Mouse (Mus musculus) layer of hippocampus, adult 11-12 months (tissue): ENCODE measurements around the gene Zbtb38.

Experiments used
- DNase-seq: peaks from one replicate; pipeline ENCODE4 v3.0.0; 2022; ENCODE audit warnings: low spot score

The Zbtb38 gene

DNA sequence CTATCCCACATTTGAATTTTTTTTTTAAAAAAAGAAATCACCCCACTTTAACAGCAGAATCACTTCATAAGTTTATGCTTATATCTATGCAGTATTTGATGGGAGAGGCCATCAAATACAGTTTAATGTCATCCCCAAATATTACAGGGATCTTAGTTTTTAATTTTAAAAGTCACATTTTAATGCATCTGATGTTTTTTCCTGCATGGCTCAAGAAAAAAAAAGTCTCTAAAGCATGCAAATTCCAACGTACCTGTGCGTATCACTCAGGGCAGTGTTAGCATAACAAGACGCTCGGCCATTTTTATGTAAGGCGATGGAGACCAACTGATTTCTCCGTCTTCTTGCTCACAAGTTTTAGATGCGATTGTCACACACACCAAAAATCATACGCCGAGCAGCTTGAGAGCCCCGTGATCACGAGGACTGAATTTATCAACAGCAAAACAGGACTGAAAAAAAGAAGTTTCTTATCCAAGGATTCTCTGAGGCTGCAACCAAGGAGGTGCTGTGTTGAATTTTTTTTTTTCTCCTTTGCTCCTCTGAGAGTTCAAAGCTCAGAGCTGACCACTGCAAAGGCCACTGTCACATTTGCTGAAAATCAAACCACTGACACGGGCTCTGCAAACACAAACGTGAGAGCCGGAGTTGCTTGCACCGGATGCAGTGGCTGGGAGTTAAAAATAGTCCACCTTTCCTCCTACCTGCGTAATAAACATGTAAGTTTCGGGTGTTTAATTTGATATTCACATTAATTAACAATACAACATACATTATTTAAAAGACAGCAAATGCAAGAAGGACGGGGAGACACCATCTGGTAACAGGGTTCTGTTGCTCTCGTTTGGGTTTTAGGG, 21.4 kb downstream of the Zbtb38 start:
- DNase-seq, result no peak

DNA sequence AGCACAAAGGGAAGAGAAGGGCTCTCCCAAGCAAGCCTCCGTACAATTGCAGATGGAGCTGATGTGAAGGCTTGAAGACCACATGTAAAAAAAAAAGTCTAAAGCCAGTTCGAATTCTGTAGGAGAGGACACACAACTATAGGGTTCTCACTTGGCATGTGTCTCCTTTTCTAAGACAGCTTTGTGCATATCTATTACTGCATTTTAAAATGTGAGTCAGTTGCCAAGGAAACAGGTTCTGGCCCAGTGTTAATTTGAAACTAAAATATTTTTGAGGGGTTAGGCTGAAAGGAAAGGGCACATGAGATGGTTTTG, 22.4 kb downstream of the Zbtb38 start:
- no peak for DNase-seq

DNA sequence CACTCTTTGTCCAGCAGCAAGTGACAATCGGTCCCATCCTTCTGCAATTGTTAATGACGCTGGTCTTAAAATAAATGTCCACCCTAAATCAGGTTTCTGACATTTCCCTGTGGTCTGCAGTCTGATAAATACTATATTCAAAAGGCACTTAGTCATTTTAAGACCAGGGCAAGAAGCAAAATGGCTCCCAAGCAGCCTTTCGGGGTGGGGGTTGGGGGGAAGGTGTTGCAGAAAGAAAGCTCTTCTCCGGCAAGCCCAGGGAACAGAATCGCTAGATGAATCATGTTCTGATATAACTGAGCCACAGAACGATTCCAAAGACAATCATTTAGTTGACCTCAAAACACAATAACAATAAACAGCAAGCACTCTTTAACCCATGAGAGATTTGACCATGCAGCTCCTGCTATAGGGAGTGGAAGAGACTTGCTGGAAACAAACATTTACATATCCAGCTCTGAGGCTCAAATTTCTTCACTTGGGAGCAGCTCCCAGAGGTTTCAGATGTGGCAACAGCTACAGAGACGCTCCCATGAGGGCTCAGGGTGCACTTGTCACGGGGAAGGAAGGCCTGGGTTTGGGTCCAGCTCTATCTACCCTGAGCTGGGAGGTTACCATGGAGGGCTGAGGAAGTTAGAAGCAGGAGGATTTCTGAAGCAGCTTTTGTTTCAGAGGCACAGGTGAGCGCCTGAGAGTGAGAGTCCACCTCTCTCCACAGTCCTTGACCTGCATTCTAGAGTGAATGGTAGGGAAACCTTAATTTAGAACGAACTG, 22.9 kb downstream of the Zbtb38 start:
- no peak for DNase-seq

DNA sequence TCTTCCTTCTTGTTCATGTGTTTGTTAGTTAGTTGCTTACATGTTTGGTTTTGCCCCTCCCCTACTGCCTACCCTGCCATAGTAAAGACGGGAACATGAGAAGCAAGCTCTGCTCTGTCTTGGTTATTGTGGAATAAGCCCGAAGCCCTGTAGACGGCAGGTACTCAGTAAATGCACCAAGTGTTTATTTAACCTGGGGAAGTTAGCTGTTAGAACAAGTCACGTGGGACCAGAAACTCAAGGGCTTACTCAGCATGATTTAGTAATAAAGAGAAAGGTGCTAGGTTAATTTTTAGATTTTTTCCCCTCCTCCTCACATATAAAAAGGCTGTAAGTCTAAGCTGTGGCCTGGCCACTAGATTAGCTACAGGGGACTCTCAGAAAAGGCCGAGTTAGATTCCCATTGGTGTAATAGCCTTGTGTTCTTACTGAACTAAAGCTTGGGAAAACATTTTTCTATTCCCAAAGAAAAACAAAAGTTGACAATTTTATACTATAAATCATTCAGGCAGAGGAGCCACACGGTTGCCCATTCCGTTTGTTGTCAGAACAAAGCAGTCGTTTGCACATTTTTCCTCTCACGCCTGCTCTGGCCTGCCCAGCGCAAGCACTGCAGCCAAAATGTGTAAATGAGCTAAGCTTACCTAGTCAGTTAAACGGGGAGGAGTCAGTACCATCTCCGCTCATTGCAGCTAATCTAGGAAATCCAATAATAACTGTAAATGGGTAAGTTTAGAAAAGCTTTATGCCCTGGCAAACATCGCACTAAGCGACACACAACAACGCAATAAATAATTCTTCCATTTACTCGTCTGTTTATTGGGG, 24.1 kb downstream of the Zbtb38 start:
- no peak for DNase-seq

DNA sequence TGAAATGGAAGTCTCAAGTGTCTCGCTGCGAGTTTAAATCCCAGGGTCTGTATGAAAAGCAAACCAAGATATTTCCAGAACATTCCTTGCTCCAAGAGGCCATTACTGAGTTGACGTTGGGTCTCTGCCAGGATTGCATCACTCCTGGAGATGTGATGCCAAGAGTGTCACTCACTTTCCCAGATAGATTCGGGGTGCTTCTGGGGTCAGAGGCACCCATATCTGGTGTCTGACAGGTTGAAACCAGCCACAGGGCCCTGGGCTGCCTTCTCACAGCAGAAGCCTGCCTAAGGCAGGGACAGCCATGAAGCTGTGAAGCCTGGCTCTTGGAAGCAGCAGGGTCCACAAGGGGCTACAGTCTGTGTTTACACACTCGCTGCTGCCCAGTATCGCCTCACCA, 24.9 kb downstream of the Zbtb38 start:
- no peak for DNase-seq

DNA sequence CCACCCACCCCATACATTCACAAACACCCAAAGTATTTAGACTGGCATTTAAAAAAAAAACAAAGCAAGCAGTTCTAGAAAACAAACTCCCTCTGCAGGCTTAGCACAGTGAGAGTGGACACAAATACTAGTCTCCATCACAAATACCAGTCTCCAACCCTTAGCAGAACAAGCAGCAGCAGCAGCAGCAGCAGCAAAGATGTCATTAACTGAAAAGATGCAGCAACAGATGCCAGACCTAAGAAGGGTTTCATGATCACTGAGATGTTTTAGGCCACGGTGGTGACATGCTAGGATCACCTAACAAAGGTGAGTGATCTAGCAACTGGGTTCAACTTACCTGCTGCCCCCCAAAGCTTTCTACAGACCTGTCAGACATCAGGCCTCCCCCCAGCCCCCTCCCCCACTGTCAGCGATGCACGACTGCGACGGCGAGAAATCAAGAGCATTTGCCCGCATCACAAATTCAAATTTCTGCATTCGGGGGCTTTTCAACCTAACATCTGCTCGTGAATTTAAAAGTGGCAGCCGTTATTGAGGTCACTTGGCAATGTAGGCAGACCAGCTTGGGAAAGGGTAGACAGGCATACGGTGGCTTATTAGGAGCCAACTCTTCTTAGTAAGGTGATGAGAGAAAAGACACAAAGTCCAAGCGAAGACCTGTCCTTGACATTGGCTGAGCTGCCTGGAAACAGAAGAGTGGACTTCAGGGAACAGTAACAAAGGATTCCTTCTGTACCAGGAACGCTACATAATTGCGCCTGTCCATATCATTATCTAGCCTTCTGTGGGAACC, 26.1 kb downstream of the Zbtb38 start:
- no peak for DNase-seq

DNA sequence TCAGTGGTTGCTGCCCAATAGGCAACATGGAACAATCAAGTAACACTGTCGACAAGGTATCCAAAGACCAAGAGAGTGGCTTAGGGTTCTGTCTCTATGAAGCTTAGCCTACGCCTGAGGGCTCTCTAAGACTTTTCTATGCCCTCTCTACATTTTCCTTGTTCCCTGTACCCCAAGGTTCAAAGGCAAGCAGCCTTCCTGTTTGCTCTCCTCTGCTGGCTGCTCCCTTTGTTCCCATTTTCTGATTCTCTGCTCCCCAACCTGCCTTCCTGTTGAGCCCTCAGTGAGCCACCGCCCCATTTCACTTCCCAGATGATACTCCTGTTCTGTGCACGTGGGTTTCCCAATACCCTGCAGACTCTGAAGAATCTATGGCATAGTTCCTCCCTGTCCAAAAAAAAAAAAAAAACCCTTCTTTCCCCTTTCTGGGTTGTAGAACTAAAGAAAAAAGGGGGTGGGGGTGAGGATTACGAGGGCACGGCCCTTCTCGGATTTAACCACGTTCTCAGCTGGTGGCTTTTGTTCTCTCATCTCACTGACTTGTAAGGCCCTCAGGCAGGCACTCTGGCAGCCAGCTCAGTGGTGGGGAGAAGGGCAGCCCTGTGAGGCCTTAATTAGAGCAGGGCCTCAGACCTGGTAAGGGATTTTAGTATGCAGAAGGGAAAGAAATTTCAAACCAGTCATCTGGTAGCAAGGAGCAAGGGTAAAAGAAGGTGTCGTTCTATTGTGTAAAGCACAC, 26.9 kb downstream of the Zbtb38 start:
- no peak for DNase-seq

DNA sequence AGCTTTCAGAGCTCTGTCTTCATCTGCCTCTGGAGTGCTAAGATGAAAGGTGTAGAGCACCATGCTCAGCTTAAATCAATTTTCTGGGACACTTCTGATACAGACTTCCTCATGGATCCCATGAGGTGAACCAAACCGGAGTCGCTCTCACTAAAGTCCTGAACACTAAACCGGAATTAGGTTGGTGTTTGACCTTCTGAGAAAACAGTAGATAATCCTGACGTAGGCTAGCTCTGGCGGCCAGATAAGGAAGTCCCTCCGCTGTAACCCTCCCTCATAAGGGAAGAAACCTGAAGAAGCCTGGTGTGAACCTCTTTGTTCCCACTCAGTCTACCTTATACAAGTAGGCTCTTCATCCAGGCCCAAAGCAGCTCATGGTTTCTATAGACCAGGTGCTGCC, 29.0 kb downstream of the Zbtb38 start:
- no peak for DNase-seq

DNA sequence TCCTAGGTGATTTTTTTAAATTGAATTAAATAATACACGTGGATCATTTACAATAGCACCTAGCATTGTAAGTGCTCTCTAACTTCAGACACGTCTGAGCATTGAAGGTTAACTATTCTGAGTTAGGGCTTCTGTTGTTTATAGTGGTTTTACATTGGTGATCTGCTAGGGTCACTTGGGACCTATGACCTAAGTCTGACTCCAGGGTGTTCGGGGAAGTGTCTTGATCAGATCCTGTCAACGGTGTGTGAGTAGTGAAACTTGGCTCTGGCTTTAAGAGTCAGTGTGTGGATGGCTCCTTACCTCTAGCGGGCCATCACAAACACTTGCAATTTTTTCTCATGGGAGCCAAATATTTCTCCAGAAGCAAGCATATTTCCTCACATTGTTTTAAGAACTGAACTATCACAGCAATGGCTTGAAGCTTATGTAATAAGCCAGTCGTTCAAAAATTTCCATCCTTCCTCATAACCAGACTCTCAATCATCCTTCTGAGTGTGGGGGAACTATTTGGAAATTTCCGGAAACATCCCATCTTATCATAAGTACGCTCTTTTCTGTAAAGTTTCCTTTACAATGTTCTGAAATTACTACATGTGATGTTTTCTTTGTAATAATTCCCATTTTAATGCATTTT, 31.4 kb downstream of the Zbtb38 start:
- DNase-seq, result no peak

DNA sequence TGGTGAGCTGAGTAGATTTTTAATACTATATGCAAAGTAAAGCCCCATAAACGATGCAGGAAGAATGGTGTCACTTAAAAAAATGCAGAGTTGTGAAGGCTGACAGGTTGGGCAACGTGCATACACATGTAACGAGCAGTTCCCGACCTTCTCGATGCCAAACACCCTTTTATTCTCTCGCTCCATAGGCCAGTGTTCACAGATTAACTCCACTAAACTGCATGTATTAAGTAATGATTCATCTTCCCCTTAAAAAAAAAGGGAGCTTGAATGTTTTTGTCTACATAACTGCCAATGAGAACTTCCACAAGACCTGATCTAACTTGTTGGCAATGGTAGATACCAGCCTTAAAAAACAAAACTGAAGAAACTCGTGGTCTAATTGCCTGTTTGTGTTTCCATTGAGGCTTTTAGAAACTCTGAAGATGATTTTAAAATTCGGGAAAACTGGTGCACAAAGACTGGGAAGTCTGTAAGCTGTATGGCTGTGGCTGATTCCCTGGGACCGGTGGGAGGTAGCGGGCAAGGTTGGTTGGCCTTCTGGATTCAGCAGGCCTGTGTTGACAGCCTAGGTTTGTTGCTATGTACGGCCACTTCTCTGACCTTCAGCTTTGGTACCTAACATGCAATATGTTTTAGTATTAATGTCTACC, 32.0 kb downstream of the Zbtb38 start:
- DNase-seq, result no peak

DNA sequence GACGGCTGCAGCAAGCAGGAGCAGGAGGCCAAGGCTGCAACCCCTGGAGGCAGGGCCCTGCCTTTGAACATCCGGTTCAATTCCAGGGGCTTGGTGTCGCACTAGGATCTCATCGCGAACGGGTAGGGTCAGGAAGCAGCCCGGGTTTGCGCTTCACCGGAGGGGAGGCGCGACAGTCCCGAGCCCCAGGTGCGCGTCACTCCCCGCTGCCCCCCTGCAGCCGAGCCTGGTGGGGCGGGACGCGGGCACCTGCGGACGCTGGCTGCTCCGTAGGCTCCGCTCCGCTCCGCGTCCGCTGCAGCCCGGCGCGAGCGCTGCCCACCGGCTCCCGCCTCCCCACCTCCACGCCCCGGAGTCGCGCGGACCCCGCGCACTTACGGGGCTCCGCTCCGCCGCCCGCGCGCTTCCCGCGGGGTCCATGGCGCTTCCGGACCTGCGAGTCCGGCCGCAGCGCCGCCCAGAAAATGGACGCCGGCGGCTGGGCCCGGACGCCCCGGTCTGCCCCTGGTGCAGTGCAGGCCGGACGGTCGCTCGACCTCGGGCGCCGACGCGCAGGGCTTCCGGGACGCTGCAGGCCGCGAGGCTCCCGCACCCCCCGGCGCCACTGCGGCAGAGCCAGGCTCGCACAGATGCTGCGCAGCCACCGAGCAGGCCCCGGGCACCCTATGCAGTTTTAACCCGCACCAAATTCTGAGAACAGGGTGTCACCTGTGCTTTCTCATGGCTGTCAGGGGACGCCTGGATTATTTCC, 33.0 kb downstream of the Zbtb38 start:
- peak; percentile 58 for DNase-seq

DNA sequence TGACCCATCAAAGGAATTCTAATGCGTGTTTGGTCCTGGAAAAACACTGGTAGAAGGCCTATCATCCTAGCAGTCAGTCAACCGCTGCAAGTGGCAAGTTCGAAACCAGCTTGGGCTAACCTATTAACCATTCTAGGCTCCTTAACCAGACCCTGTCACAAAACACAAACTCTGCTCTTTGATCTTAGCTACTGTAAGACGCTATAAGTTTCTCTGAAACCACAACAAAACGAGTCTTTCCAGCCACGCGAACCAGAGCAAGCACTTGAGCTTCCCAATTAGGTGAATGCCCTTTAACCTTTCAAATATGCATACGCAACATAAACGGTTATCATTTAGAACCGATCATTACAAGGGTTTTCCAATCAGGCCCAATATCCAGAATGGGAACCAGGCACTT, 33.7 kb downstream of the Zbtb38 start:
- no peak for DNase-seq

DNA sequence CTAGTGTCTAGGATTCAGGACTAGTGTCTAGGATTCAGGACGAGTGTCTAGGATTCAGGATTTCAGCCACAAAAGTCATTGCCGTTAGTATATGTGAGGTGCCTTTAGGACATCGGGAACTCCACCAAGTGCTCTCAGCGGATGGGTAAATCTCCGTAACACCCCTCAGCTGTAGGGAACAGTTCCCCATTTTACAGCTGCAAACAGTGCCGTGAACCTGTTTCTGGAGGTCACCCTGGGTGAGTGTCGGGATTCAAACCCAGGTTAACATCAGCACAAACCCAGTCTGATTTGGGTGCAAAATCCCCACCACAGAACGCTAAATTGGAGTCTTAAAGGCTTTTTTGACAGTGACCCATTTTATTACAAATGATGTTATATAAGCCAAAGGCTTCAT, 34.2 kb downstream of the Zbtb38 start:
- no peak for DNase-seq

DNA sequence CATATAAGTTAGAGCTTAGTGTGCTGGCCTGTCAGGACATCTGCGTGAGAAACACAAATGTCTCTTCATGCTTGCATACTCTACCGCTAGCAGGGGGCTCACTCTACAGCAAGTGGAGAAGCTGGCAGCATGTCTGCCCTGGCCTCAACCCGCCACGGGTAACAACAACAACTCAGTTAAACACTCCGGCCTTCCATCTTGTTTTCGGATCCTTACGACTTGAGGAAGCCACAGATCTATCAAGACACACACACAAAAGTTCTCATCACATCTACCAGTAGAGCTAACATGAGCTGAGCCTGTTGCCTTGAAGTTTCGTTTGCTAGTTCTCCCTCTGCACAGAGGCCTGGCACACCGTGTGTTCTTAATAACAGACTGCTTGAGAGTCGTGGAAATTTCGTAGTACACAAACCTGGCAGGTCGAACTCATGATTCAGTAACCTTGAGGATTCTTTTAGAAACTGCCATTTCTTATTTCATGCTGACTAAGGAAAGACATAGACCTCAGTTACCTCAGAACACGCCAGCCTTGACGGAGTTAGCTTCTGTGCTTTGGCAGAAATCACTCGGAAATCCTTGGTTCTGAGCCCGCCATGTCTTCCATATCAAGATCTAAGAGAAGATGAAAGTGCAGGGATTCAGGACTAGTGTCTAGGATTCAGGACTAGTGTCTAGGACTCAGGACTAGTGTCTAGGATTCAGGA, 34.8 kb downstream of the Zbtb38 start:
- DNase-seq, result no peak

DNA sequence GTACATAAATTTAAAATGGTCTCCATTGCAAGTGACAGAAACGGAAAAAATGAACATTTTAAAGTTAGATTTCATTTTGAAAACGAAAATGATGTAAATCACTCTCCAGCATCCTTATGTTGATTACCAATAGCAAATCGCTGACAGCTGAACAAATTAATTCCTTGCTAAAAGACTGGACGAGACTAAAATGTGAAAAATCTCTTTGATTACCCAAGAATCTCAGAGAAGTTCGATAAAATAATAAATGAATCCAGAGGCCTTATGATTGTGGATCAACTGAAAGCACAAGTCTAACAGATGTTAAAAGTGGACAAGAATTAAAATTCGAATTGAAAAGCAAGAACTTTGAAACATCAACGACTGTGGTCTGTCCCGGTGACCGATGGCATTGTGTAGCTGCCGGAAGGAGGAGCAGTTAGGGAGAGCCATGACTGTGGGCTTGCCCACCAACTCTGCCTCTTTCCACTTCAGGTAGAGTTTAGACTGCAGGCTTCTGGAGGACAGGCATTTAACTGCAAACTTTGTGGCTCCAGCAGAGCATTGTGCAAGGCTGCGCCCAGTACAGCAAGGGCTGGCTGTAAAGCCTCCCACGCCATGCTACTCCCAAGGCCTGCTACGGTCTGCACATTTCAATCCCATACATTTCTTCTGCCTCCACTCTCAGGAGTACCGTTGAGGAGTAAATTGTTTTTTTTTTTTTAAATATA, 35.7 kb downstream of the Zbtb38 start:
- DNase-seq, result no peak

DNA sequence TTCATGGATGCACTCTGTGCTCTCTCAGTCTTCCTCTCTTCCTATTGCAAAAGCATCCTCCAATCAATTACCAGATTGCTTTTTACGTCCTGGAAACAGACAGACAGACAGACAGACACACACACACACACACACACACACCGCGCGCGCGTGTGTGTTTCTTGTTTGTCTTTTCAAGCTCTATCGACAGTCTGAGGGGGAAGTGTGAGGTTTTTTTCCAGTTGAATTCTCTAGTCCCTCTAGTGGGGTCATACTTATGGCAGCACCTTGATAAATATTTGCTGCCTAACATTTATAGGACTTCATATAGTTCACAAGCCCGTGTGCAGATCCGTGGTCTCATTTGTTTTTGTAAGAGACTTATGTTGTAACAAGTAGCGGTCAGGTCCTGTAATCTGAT, 36.5 kb downstream of the Zbtb38 start:
- no peak for DNase-seq

DNA sequence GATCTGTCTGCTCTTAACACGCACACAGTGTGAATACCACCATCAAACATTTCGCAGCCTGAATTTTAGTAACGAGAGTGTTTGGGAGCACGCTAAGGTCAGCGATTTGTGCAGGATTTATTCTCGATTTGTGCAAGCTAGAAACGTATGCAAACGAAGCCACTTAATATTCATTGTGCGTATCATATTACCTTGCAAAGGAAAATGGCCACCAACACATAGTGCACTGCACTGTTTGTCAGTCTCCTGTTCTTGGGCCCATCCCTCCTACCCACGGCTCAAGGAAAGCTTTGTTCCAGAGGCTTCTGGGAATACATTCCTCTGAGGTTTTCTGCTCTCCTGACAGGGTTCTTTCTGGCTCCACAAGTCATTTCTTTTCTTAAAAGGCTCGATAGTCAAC, 37.5 kb downstream of the Zbtb38 start:
- DNase-seq, result no peak
